Mouse (Mus musculus): ENCODE data around the gene Id3. TPM values are rescaled to one million over a fixed set of nuclear protein-coding genes. Genes with fewer than 3 reads are reported as not detected.
"Not testable (repeated sequence)": the region's sequence is repeated elsewhere in the genome, so short reads cannot be mapped to it uniquely, and the experiment has no call there.

Gene Id3
- 7.7 and 8.4 TPM in 2 replicates for polyA plus RNA-seq (2012; ENCODE audit: insufficient read depth, insufficient read length, missing spikeins)

DNA sequence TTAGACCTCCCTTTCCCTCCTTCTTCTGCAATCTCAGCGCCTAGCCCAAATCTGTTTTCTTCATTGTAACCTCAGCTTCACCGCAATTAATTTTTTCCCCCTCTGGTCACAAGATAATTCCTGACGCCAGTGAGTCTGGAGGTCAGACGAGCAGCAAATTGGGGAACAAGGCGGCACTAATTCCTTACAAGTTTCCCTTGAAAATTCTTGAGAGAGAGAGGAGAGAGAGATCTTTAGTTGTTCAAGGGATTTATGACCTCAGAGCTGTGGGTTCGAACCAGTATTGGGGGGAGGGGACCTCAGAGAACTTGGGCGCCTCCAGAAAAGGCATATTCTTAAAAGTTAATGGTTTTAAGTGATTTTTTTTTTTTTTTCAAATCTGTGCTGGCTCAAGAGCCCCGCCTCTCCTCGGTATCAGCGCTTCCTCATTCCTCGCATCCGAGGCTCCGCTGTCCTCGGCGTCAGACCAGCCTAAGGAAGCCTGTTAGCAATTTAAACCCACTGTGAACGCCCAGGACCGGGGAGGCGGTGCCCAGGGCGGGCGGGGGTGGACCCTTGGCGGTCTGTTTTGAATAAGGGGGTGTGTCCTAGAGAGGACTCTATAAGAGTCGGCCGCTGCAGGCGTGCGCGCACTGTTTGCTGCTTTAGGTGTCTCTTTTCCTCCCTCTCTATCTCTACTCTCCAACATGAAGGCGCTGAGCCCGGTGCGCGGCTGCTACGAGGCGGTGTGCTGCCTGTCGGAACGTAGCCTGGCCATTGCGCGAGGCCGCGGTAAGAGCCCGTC, at the start of gene Id3:
Id3 (plus strand) TSS at position 305 of the 784 bp plus-strand sequence.
- Histone ChIP-seq H3K4me1 (ENCODE audit: control insufficient read depth, insufficient read depth, low read length) (peaks cover 35% of the 10 kb centered on the region), H3K4me3 (ENCODE audit: insufficient read depth, low read length) (peak within 1 kb of the TSS; percentile 65), H3K27ac (ENCODE audit: insufficient read depth, low read depth, low read length) (peak within 1 kb of the TSS; percentile 94)
- TF ChIP-seq CTCF (IDR thresholded peaks at IDR 0.05; ENCODE audit: low read depth, low read length), result 0 out of 2 replicates have a peak, but pooled peaks have one; percentile 11
- TF ChIP-seq POLR2A (IDR thresholded peaks at IDR 0.05; ENCODE audit: borderline replicate concordance, low read depth, low read length), result no peak

- H3K27ac ChIP-seq (ENCODE audit: insufficient read depth, low read depth, low read length), result no peak overlapping the region
- TF ChIP-seq POLR2A (IDR thresholded peaks at IDR 0.05; ENCODE audit: borderline replicate concordance, low read depth, low read length) (no peak), CTCF (IDR thresholded peaks at IDR 0.05; ENCODE audit: low read depth, low read length) (no peak)
- 0 out of 2 replicates have a peak, but pooled peaks cover 2% of the 10 kb centered on the region for H3K4me1 ChIP-seq (ENCODE audit: control insufficient read depth, insufficient read depth, low read length)
- H3K4me3 ChIP-seq (ENCODE audit: insufficient read depth, low read length), result no peak overlapping the region
Measured at GRCm38 (mm10) chr4:136094519-136095219, 48.6 kb upstream of the Id3 start.

DNA sequence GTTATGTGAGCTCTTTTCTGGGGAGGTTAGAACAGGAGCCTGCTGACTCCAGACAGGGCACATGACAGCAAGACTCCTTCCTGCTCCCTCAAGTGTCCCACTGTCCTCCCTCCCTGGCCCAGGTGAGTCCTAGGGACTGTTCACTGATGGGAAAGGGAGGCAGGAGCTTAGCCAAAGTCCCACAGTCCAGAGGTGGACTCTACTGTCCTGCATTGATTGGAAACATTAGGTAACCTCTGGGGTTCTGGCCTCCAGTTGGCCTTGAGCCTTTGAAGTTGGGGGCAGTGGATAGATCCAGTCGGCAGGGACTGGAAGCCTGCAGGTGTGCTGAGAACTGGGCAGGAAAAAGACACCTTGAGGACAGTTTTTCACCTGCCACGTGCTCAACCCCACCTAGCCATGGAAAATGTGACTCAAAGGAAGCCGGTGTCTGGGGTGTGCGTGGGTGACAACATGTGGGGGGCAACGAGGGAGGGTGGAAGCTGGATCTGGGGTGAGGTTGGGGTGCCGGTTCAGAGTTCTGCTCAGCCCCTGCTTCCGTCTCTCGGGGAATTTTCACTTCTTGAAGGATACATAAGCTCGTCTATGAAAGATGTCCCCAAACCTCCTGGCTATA, 47.7 kb upstream of the Id3 start:
- no peak for TF ChIP-seq POLR2A (IDR thresholded peaks at IDR 0.05; ENCODE audit: borderline replicate concordance, low read depth, low read length)
- TF ChIP-seq CTCF (IDR thresholded peaks at IDR 0.05; ENCODE audit: low read depth, low read length), result no peak
- no peak overlapping the region for H3K27ac ChIP-seq (ENCODE audit: insufficient read depth, low read depth, low read length)
- no peaks in the 10 kb centered on the region for H3K4me1 ChIP-seq (ENCODE audit: control insufficient read depth, insufficient read depth, low read length)
- no peak overlapping the region for H3K4me3 ChIP-seq (ENCODE audit: insufficient read depth, low read length)

DNA sequence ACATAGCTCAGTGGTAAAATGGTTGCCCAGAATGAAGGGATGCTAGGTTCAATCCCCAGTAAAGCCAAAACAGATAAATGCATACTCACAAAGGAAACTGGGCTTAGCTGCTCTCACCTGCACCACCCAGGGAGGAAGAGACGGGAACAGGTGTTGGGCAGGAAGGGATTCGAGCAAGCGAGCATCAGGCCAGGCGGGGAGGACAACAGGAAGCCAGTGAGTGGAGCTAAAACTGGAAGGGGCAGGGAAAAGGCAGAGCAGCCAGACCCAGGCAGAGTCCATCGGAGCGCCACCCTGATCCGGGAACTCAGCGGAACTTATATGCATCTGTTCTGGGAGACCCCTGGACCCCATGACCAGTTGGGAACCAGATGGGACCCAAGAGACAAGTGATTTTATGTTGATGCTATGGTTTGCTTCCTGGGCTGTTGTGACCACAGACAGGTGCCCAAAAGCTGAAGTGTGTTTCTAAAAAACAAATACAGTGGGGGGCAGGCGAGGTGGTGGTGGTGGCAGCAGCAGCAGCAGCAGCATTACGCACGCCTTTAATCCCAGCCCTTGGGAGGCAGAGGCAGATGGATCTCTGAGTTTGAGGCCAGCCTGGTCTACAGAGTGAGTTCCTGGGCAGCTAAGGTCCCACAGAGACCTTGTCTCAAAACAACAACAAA, 46.7 kb upstream of the Id3 start:
- H3K4me3 ChIP-seq (ENCODE audit: insufficient read depth, low read length), result no peak overlapping the region
- H3K27ac ChIP-seq (ENCODE audit: insufficient read depth, low read depth, low read length), result no peak overlapping the region
- TF ChIP-seq POLR2A (IDR thresholded peaks at IDR 0.05; ENCODE audit: borderline replicate concordance, low read depth, low read length) (no peak), CTCF (IDR thresholded peaks at IDR 0.05; ENCODE audit: low read depth, low read length) (no peak)
- H3K4me1 ChIP-seq (ENCODE audit: control insufficient read depth, insufficient read depth, low read length), result no peaks in the 10 kb centered on the region

DNA sequence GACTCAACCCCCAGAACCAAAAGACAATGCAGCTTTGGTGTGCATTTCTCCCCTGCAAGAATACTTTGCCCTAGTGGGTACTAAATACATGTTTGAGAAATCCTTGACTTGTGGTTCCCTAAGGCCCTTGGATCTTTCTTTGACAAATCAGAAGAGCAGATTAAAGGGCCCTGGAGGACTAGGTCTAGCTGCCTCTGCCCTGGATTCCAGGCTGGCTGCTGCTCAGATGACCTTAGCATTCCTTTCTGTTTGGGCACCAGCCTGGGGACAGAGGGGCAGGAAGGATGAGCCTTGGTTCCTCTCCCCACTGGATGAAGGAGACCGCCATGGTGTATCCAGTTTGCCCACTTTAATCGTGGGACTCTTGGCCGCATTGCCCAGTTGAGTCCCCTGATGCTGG, 44.9 kb upstream of the Id3 start:
- H3K27ac ChIP-seq (ENCODE audit: insufficient read depth, low read depth, low read length), result no peak overlapping the region
- no peak overlapping the region for H3K4me3 ChIP-seq (ENCODE audit: insufficient read depth, low read length)
- H3K4me1 ChIP-seq (ENCODE audit: control insufficient read depth, insufficient read depth, low read length), result no peaks in the 10 kb centered on the region
- TF ChIP-seq CTCF (IDR thresholded peaks at IDR 0.05; ENCODE audit: low read depth, low read length) (no peak), POLR2A (IDR thresholded peaks at IDR 0.05; ENCODE audit: borderline replicate concordance, low read depth, low read length) (no peak)

DNA sequence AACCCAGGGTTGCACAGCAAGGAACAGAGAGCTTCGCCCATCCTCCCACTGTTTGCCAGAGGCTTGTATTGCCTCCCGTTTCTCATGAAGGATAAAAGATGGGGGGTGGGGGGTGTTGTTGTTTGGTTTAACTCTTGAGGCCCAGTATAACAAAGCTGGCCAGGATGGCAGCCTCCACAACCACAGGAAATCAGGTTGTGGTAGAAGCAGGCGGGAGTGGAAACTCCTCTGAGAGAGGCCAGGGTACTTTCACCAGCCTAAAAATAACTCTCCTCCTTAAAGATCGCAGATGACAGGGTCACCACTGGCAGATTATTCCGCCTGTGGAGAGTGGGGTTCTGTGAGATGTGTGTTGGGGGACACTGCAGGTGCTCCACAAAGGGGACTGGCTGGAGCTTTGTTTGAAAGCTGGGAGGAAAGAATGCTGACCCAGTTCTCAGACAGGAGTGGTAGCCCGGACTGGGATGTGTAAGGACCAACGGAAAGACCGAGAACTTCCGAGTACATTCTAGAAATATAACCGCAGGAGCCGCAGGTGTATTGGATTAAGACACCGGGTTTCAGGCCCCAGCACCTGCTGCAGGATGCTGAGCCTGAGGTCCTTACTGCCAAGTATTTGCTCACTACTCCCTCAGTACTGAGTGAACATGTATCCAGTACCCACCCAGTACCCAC, 42.8 kb upstream of the Id3 start:
- no peak overlapping the region for H3K27ac ChIP-seq (ENCODE audit: insufficient read depth, low read depth, low read length)
- no peak for TF ChIP-seq POLR2A (IDR thresholded peaks at IDR 0.05; ENCODE audit: borderline replicate concordance, low read depth, low read length)
- no peak for TF ChIP-seq CTCF (IDR thresholded peaks at IDR 0.05; ENCODE audit: low read depth, low read length)
- H3K4me3 ChIP-seq (ENCODE audit: insufficient read depth, low read length), result no peak overlapping the region
- no peaks in the 10 kb centered on the region for H3K4me1 ChIP-seq (ENCODE audit: control insufficient read depth, insufficient read depth, low read length)

GRCm38 (mm10) chr4:136101753-136102152, 41.5 kb upstream of the Id3 start:
- not testable (repeated sequence) for H3K4me1 ChIP-seq (ENCODE audit: control insufficient read depth, insufficient read depth, low read length); H3K27ac ChIP-seq (ENCODE audit: insufficient read depth, low read depth, low read length); H3K4me3 ChIP-seq (ENCODE audit: insufficient read depth, low read length)

DNA sequence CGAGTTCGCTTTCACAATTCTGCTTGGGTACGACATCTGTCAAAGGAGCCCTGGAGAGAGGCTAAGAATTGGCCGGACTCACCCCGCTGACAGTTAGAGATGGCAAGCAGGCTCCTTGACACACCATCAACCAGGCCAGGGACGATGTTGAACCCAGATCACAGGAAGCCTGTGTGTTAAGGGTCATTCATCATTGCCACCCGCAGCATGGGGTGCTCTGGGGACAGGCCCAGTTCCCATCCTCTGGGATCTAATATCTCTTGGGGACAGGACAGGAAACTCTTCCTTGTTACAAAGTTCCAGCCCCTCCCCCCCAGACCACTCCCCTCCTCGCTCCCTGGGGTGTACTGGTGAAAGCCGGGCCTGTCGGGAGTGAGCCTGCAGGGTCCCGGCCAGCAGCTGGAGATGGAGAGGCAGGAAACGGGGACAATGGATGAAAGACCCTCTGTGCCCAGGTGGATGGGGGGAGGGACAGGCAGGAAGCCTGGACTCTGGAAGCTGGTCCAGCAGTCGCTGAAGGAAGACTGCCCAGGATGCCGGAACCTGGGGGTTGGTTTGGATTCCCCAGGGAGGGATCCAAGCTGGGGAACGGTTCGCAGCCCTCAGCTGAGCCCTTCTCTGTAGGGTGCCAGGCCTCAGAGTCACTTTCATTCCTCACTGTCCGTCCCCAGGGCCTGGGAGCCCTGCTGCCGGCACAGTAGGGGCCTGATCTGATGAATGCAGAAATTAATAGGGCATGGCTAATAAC, 38.5 kb upstream of the Id3 start:
- H3K4me3 ChIP-seq (ENCODE audit: insufficient read depth, low read length), result no peak overlapping the region
- no peaks in the 10 kb centered on the region for H3K4me1 ChIP-seq (ENCODE audit: control insufficient read depth, insufficient read depth, low read length)
- H3K27ac ChIP-seq (ENCODE audit: insufficient read depth, low read depth, low read length), result no peak overlapping the region
- TF ChIP-seq CTCF (IDR thresholded peaks at IDR 0.05; ENCODE audit: low read depth, low read length) (no peak), POLR2A (IDR thresholded peaks at IDR 0.05; ENCODE audit: borderline replicate concordance, low read depth, low read length) (no peak)
